Mouse (Mus musculus) lung, embryonic 16.5 days (tissue): ENCODE measurements around the gene Pin1. TPM values are rescaled to one million over a fixed set of nuclear protein-coding genes. Genes with fewer than 3 reads are reported as not detected.
A peak's percentile ranks its signal among the peaks of the same experiment; 100 is the strongest.
"Not testable (repeated sequence)": the region's sequence is repeated elsewhere in the genome, so short reads cannot be mapped to it uniquely, and the experiment has no call there.

Experiments
- ATAC-seq: fragments of 200-750 bp; cut with Nextera tagmentation; 2 replicates; pipeline ENCODE4 v1.8.0; 2017; ENCODE audit warnings: low read depth, mild to moderate bottlenecking, moderate library complexity
- H3K27ac ChIP-seq: fragments of 300-500 bp; sonication (generic); 2 replicates; pipeline ENCODE4 v1.5.1; 2014; ENCODE audit warnings: mild to moderate bottlenecking, control low read depth, low read length
- H3K27me3 ChIP-seq: fragments of 300-500 bp; sonication (generic); 2 replicates; pipeline ENCODE4 v1.6.1; 2014; ENCODE audit warnings: low read depth, low read length, mixed read lengths; ENCODE audit not compliant: control insufficient read depth, insufficient read depth
- H3K36me3 ChIP-seq: fragments of 300-500 bp; sonication (generic); 2 replicates; pipeline ENCODE4 v1.6.1; 2014; ENCODE audit warnings: low read length; ENCODE audit not compliant: control insufficient read depth, insufficient read depth
- H3K4me1 ChIP-seq: fragments of 300-500 bp; sonication (generic); replicated peaks from 2 replicates; pipeline ENCODE4 v1.6.1; 2014; ENCODE audit warnings: low read length, mixed read lengths; ENCODE audit not compliant: control insufficient read depth, insufficient read depth
- H3K4me2 ChIP-seq: fragments of 300-500 bp; sonication (generic); 2 replicates; pipeline ENCODE4 v1.6.1; 2014; ENCODE audit warnings: low read depth, low read length, control low read depth
- H3K4me3 ChIP-seq: fragments of 300-500 bp; sonication (generic); 2 replicates; pipeline ENCODE4 v1.5.1; 2014; ENCODE audit warnings: mild to moderate bottlenecking, low read length, control low read depth
- H3K9ac ChIP-seq: fragments of 300-500 bp; sonication (generic); 2 replicates; pipeline ENCODE4 v1.6.1; 2014; ENCODE audit warnings: low read length, control low read depth
- H3K9me3 ChIP-seq: fragments of 300-500 bp; sonication (generic); 2 replicates; pipeline ENCODE4 v1.6.1; 2016; ENCODE audit warnings: low read length; ENCODE audit not compliant: control insufficient read depth
- WGBS: fragments of 180-500 bp; shearing (Covaris S2); extraction: QIAGEN DNeasy Blood & Tissue Kit; methylation state at CpG from one replicate; pipeline ENCODE4 v1.1.7; 2014; 5-methylcytosine and 5-hydroxymethylcytosine counted together
- polyA plus RNA-seq: library from polyadenylated mRNA; unstranded; fragments of >200 nt; fragmentation: Nextera tagmentation; extraction: Ambion mirVana; gene quantifications from 2 replicates; pipeline ENCODE4 v1.2.1, GENCODE M21; 2015

Pin1 gene
- polyA plus RNA-seq, 1 experiment from 2014 or later, result 47.4 TPM

GRCm38 (mm10) chr9:20689403-20689802 lies 37.5 kb downstream of the Pin1 start:
- no peak overlapping the region for H3K9ac ChIP-seq
- peaks cover 5% of the 10 kb centered on the region for H3K27me3 ChIP-seq
- H3K9me3 ChIP-seq, result no peaks in the 10 kb centered on the region
- ATAC-seq, result no peak
- no peak overlapping the region for H3K27ac ChIP-seq
- H3K4me1 ChIP-seq, result no peaks in the 10 kb centered on the region
- no peaks in the 10 kb centered on the region for H3K36me3 ChIP-seq
- H3K4me2 ChIP-seq, result no peak overlapping the region
- no peak overlapping the region for H3K4me3 ChIP-seq
- 20% methylated on average over 1 of the region's 1 CpGs for WGBS

- Histone ChIP-seq H3K4me1 (no peaks in the 10 kb centered on the region), H3K36me3 (no peaks in the 10 kb centered on the region), H3K4me3 (no peak overlapping the region), H3K4me2 (no peak overlapping the region), H3K27ac (no peak overlapping the region), H3K9ac (no peak overlapping the region), H3K9me3 (no peaks in the 10 kb centered on the region), H3K27me3 (peaks cover 9% of the 10 kb centered on the region)
- 2% methylated on average over 4 of the region's 4 CpGs for WGBS
- no peak for ATAC-seq
Observed at GRCm38 (mm10) chr9:20689913-20690312, 38.0 kb downstream of the Pin1 start.

GRCm38 (mm10) chr9:20690449-20690848 lies 38.6 kb downstream of the Pin1 start:
- not testable (repeated sequence) for H3K36me3 ChIP-seq
- WGBS, result 88% methylated on average over 2 of the region's 2 CpGs

GRCm38 (mm10) chr9:20692863-20693262 lies 41.0 kb downstream of the Pin1 start:
- Histone ChIP-seq H3K36me3 (no peaks in the 10 kb centered on the region), H3K4me1 (no peaks in the 10 kb centered on the region), H3K9ac (no peak overlapping the region), H3K9me3 (no peaks in the 10 kb centered on the region; the same call in 1 of the 2 replicates), H3K27me3 (peaks cover 14% of the 10 kb centered on the region), H3K27ac (no peak overlapping the region), H3K4me3 (no peak overlapping the region), H3K4me2 (no peak overlapping the region)
- WGBS, result 77% methylated on average over 3 of the region's 3 CpGs
- no peak for ATAC-seq

More at GRCm38 (mm10) chr9:20690449-20690848, 38.6 kb downstream of the Pin1 start:
- not testable (repeated sequence) for H3K4me3 ChIP-seq, H3K9me3 ChIP-seq, H3K4me2 ChIP-seq, ATAC-seq, H3K27ac ChIP-seq, H3K9ac ChIP-seq, H3K4me1 ChIP-seq
- H3K27me3 ChIP-seq, result peaks cover 14% of the 10 kb centered on the region

GRCm38 (mm10) chr9:20694721-20695235 lies 42.9 kb downstream of the Pin1 start:
- Histone ChIP-seq H3K4me1 (no peaks in the 10 kb centered on the region), H3K9ac (peak overlapping the region; percentile 44), H3K4me3 (peak overlapping the region; percentile 36), H3K27ac (no peak overlapping the region), H3K9me3 (no peaks in the 10 kb centered on the region; the same call in 1 of the 2 replicates), H3K4me2 (peak overlapping the region; percentile 54), H3K36me3 (no peaks in the 10 kb centered on the region), H3K27me3 (peaks cover 14% of the 10 kb centered on the region)
- ATAC-seq, result no peak
- 1% methylated on average over 25 of the region's 25 CpGs for WGBS

GRCm38 (mm10) chr9:20696107-20696712 lies 44.3 kb downstream of the Pin1 start:
- no peak overlapping the region for H3K9ac ChIP-seq
- WGBS, result 66% methylated on average over 5 of the region's 5 CpGs
- H3K4me3 ChIP-seq, result no peak overlapping the region
- H3K36me3 ChIP-seq, result no peaks in the 10 kb centered on the region
- peaks cover 14% of the 10 kb centered on the region for H3K27me3 ChIP-seq
- ATAC-seq, result no peak
- H3K4me2 ChIP-seq, result no peak overlapping the region
- H3K27ac ChIP-seq, result no peak overlapping the region
- no peaks in the 10 kb centered on the region; the same call in 1 of the 2 replicates for H3K9me3 ChIP-seq
- no peaks in the 10 kb centered on the region for H3K4me1 ChIP-seq

GRCm38 (mm10) chr9:20697466-20697865 lies 45.6 kb downstream of the Pin1 start:
- Histone ChIP-seq H3K36me3 (no peaks in the 10 kb centered on the region), H3K4me3 (no peak overlapping the region), H3K27me3 (peaks cover 14% of the 10 kb centered on the region), H3K9ac (no peak overlapping the region), H3K27ac (no peak overlapping the region), H3K4me1 (no peaks in the 10 kb centered on the region), H3K4me2 (no peak overlapping the region), H3K9me3 (no peaks in the 10 kb centered on the region; the same call in 1 of the 2 replicates)
- no peak for ATAC-seq
- 31% methylated on average over 8 of the region's 8 CpGs for WGBS

GRCm38 (mm10) chr9:20703832-20704380 lies 52.0 kb downstream of the Pin1 start:
- no peaks in the 10 kb centered on the region for H3K36me3 ChIP-seq
- H3K4me1 ChIP-seq, result no peaks in the 10 kb centered on the region
- WGBS, result 62% methylated on average over 8 of the region's 8 CpGs
- no peak overlapping the region for H3K4me2 ChIP-seq
- no peak for ATAC-seq
- H3K9me3 ChIP-seq, result no peaks in the 10 kb centered on the region
- H3K27ac ChIP-seq, result no peak overlapping the region
- no peak overlapping the region for H3K4me3 ChIP-seq
- H3K27me3 ChIP-seq, result no peaks in the 10 kb centered on the region
- no peak overlapping the region for H3K9ac ChIP-seq

- H3K4me2 ChIP-seq, result no peak overlapping the region
- H3K9me3 ChIP-seq, result no peaks in the 10 kb centered on the region
- H3K36me3 ChIP-seq, result no peaks in the 10 kb centered on the region
- no peak overlapping the region for H3K27ac ChIP-seq
- H3K27me3 ChIP-seq, result no peaks in the 10 kb centered on the region
- H3K4me3 ChIP-seq, result no peak overlapping the region
- no peak overlapping the region for H3K9ac ChIP-seq
- ATAC-seq, result no peak
- H3K4me1 ChIP-seq, result no peaks in the 10 kb centered on the region
Observed at GRCm38 (mm10) chr9:20705420-20705819, 53.5 kb downstream of the Pin1 start.
